Mouse (Mus musculus): ENCODE data around the gene Fam111a. TPM values are rescaled to one million over a fixed set of nuclear protein-coding genes. Genes with fewer than 3 reads are reported as not detected.
"Not testable (repeated sequence)": the region's sequence is repeated elsewhere in the genome, so short reads cannot be mapped to it uniquely, and the experiment has no call there.

Gene Fam111a
- polyA plus RNA-seq (2014; fragmentation: Nextera tagmentation; extraction: Ambion mirVana), result 16.2 and 19.4 TPM in 2 replicates

GRCm38 (mm10) chr19:12545440-12545839, at the start of gene Fam111a:
Gene Fam111a (plus strand): TSS chr19:12545740.
- WGBS, result 93% methylated on average over 11 of the region's 11 CpGs
- not testable (repeated sequence) for H3K4me3 ChIP-seq (ENCODE audit: control insufficient read depth in 1 of 2, insufficient read depth in 1 of 2, low read depth in 1 of 2, low read length in 2 of 2); H3K9me3 ChIP-seq (ENCODE audit: control insufficient read depth, low read length); H3K4me2 ChIP-seq (ENCODE audit: low read length); H3K27me3 ChIP-seq (ENCODE audit: control insufficient read depth, insufficient read depth, low read length); H3K36me3 ChIP-seq (ENCODE audit: control insufficient read depth, insufficient read depth, low read length); H3K4me1 ChIP-seq (ENCODE audit: control insufficient read depth in 2 of 2, insufficient read depth in 2 of 2, low read length in 2 of 2); H3K27ac ChIP-seq (replicated peaks in 1 of 2; ENCODE audit: control insufficient read depth in 1 of 2, insufficient read depth in 1 of 2, low read depth in 2 of 2, low read length in 2 of 2); ATAC-seq (ENCODE audit: insufficient number of reproducible peaks, insufficient read depth, low FRiP score, low read depth); H3K9ac ChIP-seq (ENCODE audit: low read length)

- H3K4me3 ChIP-seq (ENCODE audit: control insufficient read depth in 1 of 2, insufficient read depth in 1 of 2, low read depth in 1 of 2, low read length in 2 of 2), result no peak overlapping the region
- no peaks in the 10 kb centered on the region for H3K9me3 ChIP-seq (ENCODE audit: control insufficient read depth, low read length)
- no peak overlapping the region for H3K9ac ChIP-seq (ENCODE audit: low read length)
- no peaks in the 10 kb centered on the region for H3K36me3 ChIP-seq (ENCODE audit: control insufficient read depth, insufficient read depth, low read length)
- ATAC-seq (ENCODE audit: insufficient number of reproducible peaks, insufficient read depth, low FRiP score, low read depth), result no peak
- no peak overlapping the region for H3K27ac ChIP-seq (replicated peaks in 1 of 2; ENCODE audit: control insufficient read depth in 1 of 2, insufficient read depth in 1 of 2, low read depth in 2 of 2, low read length in 2 of 2)
- no peak overlapping the region for H3K4me2 ChIP-seq (ENCODE audit: low read length)
- 0 out of 4 replicates have a peak, but pooled peaks cover 0 to 5% of the 10 kb centered on the region in 2 experiments for H3K4me1 ChIP-seq (ENCODE audit: control insufficient read depth in 2 of 2, insufficient read depth in 2 of 2, low read length in 2 of 2)
- 77% methylated on average over 2 of the region's 2 CpGs for WGBS
- H3K27me3 ChIP-seq (ENCODE audit: control insufficient read depth, insufficient read depth, low read length), result peaks cover 23% of the 10 kb centered on the region
These were observed 49.3 kb upstream of the Fam111a start for GRCm38 (mm10) chr19:12496241-12496640.

- no peak for ATAC-seq (ENCODE audit: insufficient number of reproducible peaks, insufficient read depth, low FRiP score, low read depth)
- Histone ChIP-seq H3K4me3 (ENCODE audit: control insufficient read depth in 1 of 2, insufficient read depth in 1 of 2, low read depth in 1 of 2, low read length in 2 of 2) (no peak overlapping the region), H3K4me1 (ENCODE audit: control insufficient read depth in 2 of 2, insufficient read depth in 2 of 2, low read length in 2 of 2) (0 out of 4 replicates have a peak, but pooled peaks cover 0 to 5% of the 10 kb centered on the region in 2 experiments), H3K36me3 (ENCODE audit: control insufficient read depth, insufficient read depth, low read length) (no peaks in the 10 kb centered on the region), H3K27ac (replicated peaks in 1 of 2; ENCODE audit: control insufficient read depth in 1 of 2, insufficient read depth in 1 of 2, low read depth in 2 of 2, low read length in 2 of 2) (no peak overlapping the region), H3K4me2 (ENCODE audit: low read length) (no peak overlapping the region), H3K9me3 (ENCODE audit: control insufficient read depth, low read length) (no peaks in the 10 kb centered on the region), H3K27me3 (ENCODE audit: control insufficient read depth, insufficient read depth, low read length) (peaks cover 23% of the 10 kb centered on the region), H3K9ac (ENCODE audit: low read length) (no peak overlapping the region)
- 67% methylated on average over 2 of the region's 2 CpGs for WGBS
These were observed 47.6 kb upstream of the Fam111a start for GRCm38 (mm10) chr19:12497909-12498308.

- WGBS, result 78% methylated on average over 4 of the region's 4 CpGs
- ATAC-seq (ENCODE audit: insufficient number of reproducible peaks, insufficient read depth, low FRiP score, low read depth), result no peak
- H3K9ac ChIP-seq (ENCODE audit: low read length), result no peak overlapping the region
- peaks cover 23% of the 10 kb centered on the region for H3K27me3 ChIP-seq (ENCODE audit: control insufficient read depth, insufficient read depth, low read length)
- H3K36me3 ChIP-seq (ENCODE audit: control insufficient read depth, insufficient read depth, low read length), result no peaks in the 10 kb centered on the region
- H3K4me2 ChIP-seq (ENCODE audit: low read length), result no peak overlapping the region
- H3K9me3 ChIP-seq (ENCODE audit: control insufficient read depth, low read length), result no peaks in the 10 kb centered on the region
- no peak overlapping the region for H3K4me3 ChIP-seq (ENCODE audit: control insufficient read depth in 1 of 2, insufficient read depth in 1 of 2, low read depth in 1 of 2, low read length in 2 of 2)
- no peak overlapping the region for H3K27ac ChIP-seq (replicated peaks in 1 of 2; ENCODE audit: control insufficient read depth in 1 of 2, insufficient read depth in 1 of 2, low read depth in 2 of 2, low read length in 2 of 2)
- H3K4me1 ChIP-seq (ENCODE audit: control insufficient read depth in 2 of 2, insufficient read depth in 2 of 2, low read length in 2 of 2), result 0 out of 4 replicates have a peak, but pooled peaks cover 0 to 5% of the 10 kb centered on the region in 2 experiments
These were observed 47.2 kb upstream of the Fam111a start for GRCm38 (mm10) chr19:12498321-12498720.

GRCm38 (mm10) chr19:12498941-12499340, 46.6 kb upstream of the Fam111a start:
- WGBS, result 82% methylated on average over 1 of the region's 1 CpGs
- Histone ChIP-seq H3K4me1 (ENCODE audit: control insufficient read depth in 2 of 2, insufficient read depth in 2 of 2, low read length in 2 of 2) (0 out of 4 replicates have a peak, but pooled peaks cover 0 to 5% of the 10 kb centered on the region in 2 experiments), H3K9me3 (ENCODE audit: control insufficient read depth, low read length) (no peaks in the 10 kb centered on the region), H3K4me3 (ENCODE audit: control insufficient read depth in 1 of 2, insufficient read depth in 1 of 2, low read depth in 1 of 2, low read length in 2 of 2) (no peak overlapping the region), H3K36me3 (ENCODE audit: control insufficient read depth, insufficient read depth, low read length) (no peaks in the 10 kb centered on the region), H3K9ac (ENCODE audit: low read length) (no peak overlapping the region), H3K27ac (replicated peaks in 1 of 2; ENCODE audit: control insufficient read depth in 1 of 2, insufficient read depth in 1 of 2, low read depth in 2 of 2, low read length in 2 of 2) (no peak overlapping the region), H3K27me3 (ENCODE audit: control insufficient read depth, insufficient read depth, low read length) (peaks cover 23% of the 10 kb centered on the region), H3K4me2 (ENCODE audit: low read length) (no peak overlapping the region)
- no peak for ATAC-seq (ENCODE audit: insufficient number of reproducible peaks, insufficient read depth, low FRiP score, low read depth)

DNA sequence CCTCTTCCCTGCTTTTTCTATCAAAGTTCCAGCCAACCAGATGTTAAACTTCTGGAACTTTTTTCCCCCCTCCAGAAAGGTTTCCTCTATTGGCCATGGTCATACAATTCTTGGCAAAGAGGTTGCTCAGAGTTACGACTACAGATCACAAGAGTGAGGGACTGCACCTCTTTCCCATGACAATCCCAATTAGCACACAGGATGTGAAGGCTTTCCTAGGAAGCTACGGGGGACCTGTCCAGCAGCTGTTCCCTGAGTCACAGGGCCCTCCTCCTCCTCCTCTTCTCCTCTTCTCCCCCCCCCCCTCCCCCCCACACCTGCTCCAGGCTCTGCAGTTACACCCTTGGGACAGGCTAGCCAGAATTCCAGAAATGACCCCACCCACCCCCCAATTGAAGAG, 46.1 kb upstream of the Fam111a start:
- no peaks in the 10 kb centered on the region for H3K9me3 ChIP-seq (ENCODE audit: control insufficient read depth, low read length)
- 0 out of 4 replicates have a peak, but pooled peaks cover 0 to 5% of the 10 kb centered on the region in 2 experiments for H3K4me1 ChIP-seq (ENCODE audit: control insufficient read depth in 2 of 2, insufficient read depth in 2 of 2, low read length in 2 of 2)
- no peak overlapping the region for H3K4me2 ChIP-seq (ENCODE audit: low read length)
- no peak overlapping the region for H3K4me3 ChIP-seq (ENCODE audit: control insufficient read depth in 1 of 2, insufficient read depth in 1 of 2, low read depth in 1 of 2, low read length in 2 of 2)
- H3K27me3 ChIP-seq (ENCODE audit: control insufficient read depth, insufficient read depth, low read length), result peaks cover 23% of the 10 kb centered on the region
- WGBS, result 30% methylated on average over 2 of the region's 2 CpGs
- H3K27ac ChIP-seq (replicated peaks in 1 of 2; ENCODE audit: control insufficient read depth in 1 of 2, insufficient read depth in 1 of 2, low read depth in 2 of 2, low read length in 2 of 2), result no peak overlapping the region
- H3K9ac ChIP-seq (ENCODE audit: low read length), result no peak overlapping the region
- no peak for ATAC-seq (ENCODE audit: insufficient number of reproducible peaks, insufficient read depth, low FRiP score, low read depth)
- H3K36me3 ChIP-seq (ENCODE audit: control insufficient read depth, insufficient read depth, low read length), result no peaks in the 10 kb centered on the region

DNA sequence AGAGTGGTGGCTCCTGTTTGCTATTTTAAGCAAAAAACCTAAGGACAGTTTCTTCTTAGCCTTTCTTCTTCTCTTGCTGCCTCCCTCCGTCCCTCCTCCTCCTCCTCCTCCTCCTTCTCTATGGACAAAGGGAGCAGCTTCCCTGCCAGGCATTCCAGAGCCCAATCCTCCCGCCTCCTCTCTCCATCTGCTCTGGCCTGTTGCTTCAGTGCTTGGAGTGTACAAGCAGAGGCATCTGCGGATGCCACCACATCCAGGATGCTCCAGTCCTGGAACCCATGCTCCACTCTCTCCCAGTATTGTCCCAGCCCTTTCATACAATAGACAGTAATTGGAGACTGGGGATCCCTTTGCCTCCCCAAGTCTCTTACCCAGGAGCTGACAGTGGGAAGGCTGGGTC, 45.4 kb upstream of the Fam111a start:
- no peak for ATAC-seq (ENCODE audit: insufficient number of reproducible peaks, insufficient read depth, low FRiP score, low read depth)
- Histone ChIP-seq H3K4me3 (ENCODE audit: control insufficient read depth in 1 of 2, insufficient read depth in 1 of 2, low read depth in 1 of 2, low read length in 2 of 2) (peak overlapping the region in 1 of 2 experiments; percentile 73; a peak in 1 of 4 replicates), H3K4me2 (ENCODE audit: low read length) (peak overlapping the region; percentile 100), H3K4me1 (ENCODE audit: control insufficient read depth in 2 of 2, insufficient read depth in 2 of 2, low read length in 2 of 2) (0 out of 4 replicates have a peak, but pooled peaks cover 0 to 5% of the 10 kb centered on the region in 2 experiments), H3K9me3 (ENCODE audit: control insufficient read depth, low read length) (no peaks in the 10 kb centered on the region), H3K27ac (replicated peaks in 1 of 2; ENCODE audit: control insufficient read depth in 1 of 2, insufficient read depth in 1 of 2, low read depth in 2 of 2, low read length in 2 of 2) (no peak overlapping the region), H3K36me3 (ENCODE audit: control insufficient read depth, insufficient read depth, low read length) (no peaks in the 10 kb centered on the region), H3K9ac (ENCODE audit: low read length) (no peak overlapping the region), H3K27me3 (ENCODE audit: control insufficient read depth, insufficient read depth, low read length) (peaks cover 23% of the 10 kb centered on the region)
- WGBS, result 26% methylated on average over 3 of the region's 3 CpGs

- peak overlapping the region in 1 of 2 experiments; percentile 44; a peak in 1 of 4 replicates for H3K27ac ChIP-seq (replicated peaks in 1 of 2; ENCODE audit: control insufficient read depth in 1 of 2, insufficient read depth in 1 of 2, low read depth in 2 of 2, low read length in 2 of 2)
- ATAC-seq (ENCODE audit: insufficient number of reproducible peaks, insufficient read depth, low FRiP score, low read depth), result peak; percentile 61
- H3K36me3 ChIP-seq (ENCODE audit: control insufficient read depth, insufficient read depth, low read length), result no peaks in the 10 kb centered on the region
- H3K4me3 ChIP-seq (ENCODE audit: control insufficient read depth in 1 of 2, insufficient read depth in 1 of 2, low read depth in 1 of 2, low read length in 2 of 2), result peak overlapping the region; percentile 53 to 73
- WGBS, result under 1% methylated on average over 37 of the region's 38 CpGs
- 0 out of 4 replicates have a peak, but pooled peaks cover 0 to 5% of the 10 kb centered on the region in 2 experiments for H3K4me1 ChIP-seq (ENCODE audit: control insufficient read depth in 2 of 2, insufficient read depth in 2 of 2, low read length in 2 of 2)
- H3K4me2 ChIP-seq (ENCODE audit: low read length), result peak overlapping the region; percentile 100
- H3K27me3 ChIP-seq (ENCODE audit: control insufficient read depth, insufficient read depth, low read length), result peaks cover 23% of the 10 kb centered on the region
- H3K9me3 ChIP-seq (ENCODE audit: control insufficient read depth, low read length), result no peaks in the 10 kb centered on the region
- peak overlapping the region; percentile 77 for H3K9ac ChIP-seq (ENCODE audit: low read length)
These were observed 44.6 kb upstream of the Fam111a start for GRCm38 (mm10) chr19:12500881-12501311.
